Mouse (Mus musculus) G1E (cell line): ENCODE measurements at regions not wholly inside any gene's neighbourhood (a gene's known extent, or its start where the extent isn't known, plus 50 kb on each side); places are given as distances from the start of the nearest gene placed in this dataset.

ENCODE experiments used
- CTCF ChIP-seq: IDR thresholded peaks from 2 replicates; pipeline ENCODE4 v1.5.1; 2012; ENCODE audit warnings: low read depth, low read length, inconsistent platforms, mixed read lengths
- GATA2 ChIP-seq: IDR thresholded peaks from 2 replicates; pipeline ENCODE4 v1.6.1; 2012; ENCODE audit warnings: low read depth, low read length, inconsistent platforms, borderline replicate concordance
- POLR2AphosphoS5 ChIP-seq: IDR thresholded peaks from 2 replicates; pipeline ENCODE4 v1.6.1; 2012; ENCODE audit warnings: low read depth, low read length, inconsistent platforms; ENCODE audit not compliant: insufficient replicate concordance
- TAL1 ChIP-seq: conservative IDR thresholded peaks from 2 replicates; pipeline ENCODE4 v1.6.1; 2012; ENCODE audit warnings: low read depth, low read length, inconsistent platforms, mixed read lengths

DNA sequence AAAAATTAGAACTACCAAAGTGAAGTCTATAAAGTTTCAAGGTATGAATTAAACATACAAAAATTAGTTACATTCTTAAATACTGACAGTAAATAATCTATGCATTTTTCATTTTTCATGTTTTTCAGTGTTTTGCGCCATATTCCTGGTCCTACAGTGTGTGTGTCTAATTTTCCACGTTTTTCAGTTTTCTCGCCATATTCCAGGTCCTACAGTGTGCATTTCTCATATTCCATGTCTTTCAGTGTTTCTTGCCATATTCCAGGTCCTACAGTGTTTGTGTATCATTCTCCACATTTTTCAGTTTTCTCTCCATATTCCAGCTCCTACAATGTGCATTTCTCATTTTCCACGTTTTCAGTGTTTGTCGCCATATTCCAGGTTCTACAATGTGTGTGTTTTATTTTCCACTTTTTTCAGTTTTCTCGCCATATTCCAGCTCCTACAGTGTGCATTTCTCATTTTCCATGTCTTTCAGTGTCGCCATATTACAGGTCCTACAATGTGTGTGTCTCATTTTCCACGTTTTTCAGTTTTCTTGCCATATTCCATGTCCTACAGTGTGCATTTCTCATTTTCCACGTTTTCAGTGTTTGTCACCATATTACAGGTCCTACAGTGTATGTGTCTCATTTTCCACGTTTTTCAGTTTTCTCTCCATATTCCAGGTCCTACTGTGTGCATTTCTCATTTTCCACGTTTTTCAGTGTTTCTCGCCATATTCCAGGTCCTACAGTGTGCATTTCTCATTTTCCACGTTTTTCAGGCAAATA lies 373.2 kb downstream of the Kcnh5 start:
- TF ChIP-seq CTCF (no peak), TAL1 (no peak), GATA2 (no peak), POLR2AphosphoS5 (no peak)
